Mouse (Mus musculus) Muller cell, postnatal 12 days (primary cell): ENCODE measurements around the gene Col8a1.
A peak's percentile ranks its signal among the peaks of the same experiment; 100 is the strongest.

ENCODE experiments used
- DNase-seq: peaks from one replicate; pipeline ENCODE4 v3.0.0-alpha.2; 2015; ENCODE audit errors: inconsistent ontology term

Col8a1 gene

DNA sequence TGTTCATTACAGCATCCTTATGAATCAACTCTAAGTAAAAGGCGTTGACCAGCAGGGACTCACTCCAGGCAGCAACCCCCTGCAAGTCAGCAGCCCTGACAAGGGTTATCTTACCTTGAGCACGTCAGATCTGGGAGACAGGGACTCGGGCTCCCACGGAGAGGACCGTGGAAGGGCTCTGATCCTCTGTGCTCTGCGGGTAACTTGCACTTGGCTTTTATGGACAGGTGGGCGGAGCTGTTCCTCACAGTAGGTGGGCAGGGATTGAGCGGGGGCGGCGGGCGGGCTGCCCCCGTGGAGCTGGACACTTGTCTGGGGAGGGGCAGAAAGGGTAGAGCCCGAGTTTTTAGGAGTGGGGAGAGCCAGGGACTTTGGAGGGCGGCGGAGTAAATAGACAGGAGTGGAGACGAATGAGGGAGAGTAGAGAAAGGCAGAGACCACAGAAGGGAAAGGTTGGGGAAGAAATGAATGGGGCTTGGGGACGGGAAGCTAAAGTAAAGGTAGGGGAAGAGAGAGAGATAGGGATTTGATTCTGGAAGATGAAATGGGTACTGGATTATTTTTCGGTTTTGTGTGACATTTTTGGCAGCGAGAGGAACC, at the start of gene Col8a1:
Col8a1 (minus strand) TSS at position 212 of the 600 bp plus-strand sequence.
- DNase-seq = peak; percentile 83

GRCm38 (mm10) chr16:57801886-57802285, 47.3 kb upstream of the Col8a1 start:
- peak; percentile 61 for DNase-seq

DNA sequence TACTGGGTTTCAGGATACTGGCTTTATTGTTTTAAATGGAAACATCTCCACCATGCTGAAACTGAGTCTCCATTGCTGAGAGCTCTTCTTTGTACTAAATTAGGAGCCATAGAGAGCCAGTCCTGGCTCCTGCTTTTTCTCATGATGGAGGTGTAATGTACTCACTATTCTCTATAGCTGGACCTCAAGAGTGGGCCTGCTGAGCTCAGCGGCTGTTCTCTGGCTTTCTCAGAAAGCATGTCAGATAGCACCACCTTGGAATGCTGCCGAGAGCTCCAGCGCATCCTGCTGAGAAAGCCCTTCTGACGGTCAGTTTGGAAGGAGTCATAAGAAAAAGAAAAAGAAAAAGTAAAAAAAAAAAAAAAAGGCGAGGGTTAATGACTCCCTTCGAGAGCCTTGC, 41.8 kb upstream of the Col8a1 start:
- DNase-seq = peak; percentile 16

- no peak for DNase-seq
Observed at GRCm38 (mm10) chr16:57779011-57779410, 24.5 kb upstream of the Col8a1 start.

- no peak for DNase-seq
Observed at GRCm38 (mm10) chr16:57765615-57766014, 11.1 kb upstream of the Col8a1 start.

- DNase-seq = no peak
Observed at GRCm38 (mm10) chr16:57759862-57760261, 5.3 kb upstream of the Col8a1 start.

GRCm38 (mm10) chr16:57755708-57756107, 1.2 kb upstream of the Col8a1 start:
- DNase-seq = no peak

GRCm38 (mm10) chr16:57755241-57755640, 704 bp upstream of the Col8a1 start:
- DNase-seq = peak; percentile 71

- no peak for DNase-seq
Observed at GRCm38 (mm10) chr16:57753539-57754280, 827 bp downstream of the Col8a1 start.

DNA sequence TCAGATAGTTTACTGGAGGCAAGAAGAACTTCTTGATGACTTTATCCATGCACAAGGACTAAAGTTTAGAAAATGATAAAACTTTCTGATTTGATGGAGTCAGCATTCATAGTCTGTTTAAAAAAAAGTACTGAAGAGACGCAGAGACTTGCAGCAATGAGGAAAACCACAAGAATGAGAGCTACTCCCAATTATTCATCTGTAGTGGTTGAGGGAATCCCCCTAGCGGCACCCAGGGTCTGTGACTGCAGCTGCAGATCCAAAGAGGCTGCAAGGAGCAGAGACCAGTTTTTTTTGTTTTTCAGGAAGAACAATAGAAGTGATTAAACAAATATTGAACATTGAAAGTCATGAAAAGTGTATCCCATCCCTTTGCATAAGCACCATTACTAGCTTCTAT, 4.0 kb downstream of the Col8a1 start:
- DNase-seq = peak; percentile 89

DNA sequence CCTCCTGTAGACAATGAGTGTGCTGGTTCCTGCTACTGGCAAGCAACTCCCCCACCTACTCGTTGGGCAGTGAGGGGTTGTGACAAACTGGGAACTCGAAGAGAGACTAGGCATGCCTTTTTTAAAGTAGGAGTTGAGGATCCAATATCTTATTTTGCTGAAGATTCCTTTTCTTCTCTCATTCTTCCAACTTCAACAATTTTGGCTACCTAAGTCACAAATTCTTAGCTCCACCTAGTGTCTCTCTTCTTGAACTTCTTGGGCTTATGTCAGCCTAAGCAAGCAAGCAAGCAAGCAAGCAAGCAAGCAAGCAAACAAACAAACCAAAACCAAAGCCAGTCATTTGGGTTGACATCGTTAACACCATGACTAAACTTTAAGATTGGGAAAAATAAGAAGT, 6.4 kb downstream of the Col8a1 start:
- DNase-seq = no peak

GRCm38 (mm10) chr16:57747357-57748056, 7.0 kb downstream of the Col8a1 start:
- no peak for DNase-seq

- peak; percentile 37 for DNase-seq
Observed at GRCm38 (mm10) chr16:57740169-57740568, 14.4 kb downstream of the Col8a1 start.

GRCm38 (mm10) chr16:57734942-57735341, 19.6 kb downstream of the Col8a1 start:
- DNase-seq = no peak

GRCm38 (mm10) chr16:57733545-57733944, 21.0 kb downstream of the Col8a1 start:
- no peak for DNase-seq

GRCm38 (mm10) chr16:57733139-57733538, 21.4 kb downstream of the Col8a1 start:
- no peak for DNase-seq

DNA sequence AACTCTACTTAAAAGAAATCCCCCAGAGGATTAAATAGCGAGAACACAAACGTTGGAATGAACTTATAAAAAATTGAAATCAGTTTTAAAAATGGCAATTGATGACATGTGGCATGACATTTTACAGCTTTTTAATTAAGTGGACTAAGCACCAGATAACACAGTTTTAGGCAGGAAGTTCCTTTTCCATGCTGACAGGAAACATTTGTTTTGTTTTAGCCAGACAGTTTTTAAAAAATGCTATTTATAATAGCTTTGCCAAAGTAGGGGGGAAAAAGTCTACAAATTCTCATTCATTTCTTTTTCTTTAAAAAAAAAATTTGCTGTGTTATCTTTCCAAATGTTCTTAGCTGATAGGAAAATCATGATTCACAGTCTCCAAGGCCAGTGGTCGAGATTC, 29.6 kb downstream of the Col8a1 start:
- no peak for DNase-seq

- no peak for DNase-seq
Observed at GRCm38 (mm10) chr16:57718982-57719381, 35.6 kb downstream of the Col8a1 start.

DNA sequence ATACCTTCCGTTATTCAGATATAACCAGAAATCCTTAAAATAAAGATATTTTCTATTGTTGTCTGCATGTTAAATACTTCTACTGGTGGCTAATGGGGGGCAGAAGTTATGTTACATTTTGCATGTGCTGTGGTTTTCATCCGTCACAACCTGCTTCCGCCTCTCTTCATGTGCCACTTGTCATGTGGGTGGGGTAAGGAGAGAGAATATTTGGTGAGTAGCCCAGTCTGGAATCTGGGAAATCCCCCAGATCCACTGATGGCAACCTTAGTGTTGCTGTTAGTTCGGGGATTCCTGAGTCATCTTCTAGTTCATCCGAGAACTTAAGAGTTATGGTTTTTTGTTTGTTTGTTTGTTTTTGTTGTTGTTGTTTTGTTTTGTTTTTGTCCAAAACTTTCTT, 55.8 kb downstream of the Col8a1 start:
- DNase-seq = peak; percentile 38

DNA sequence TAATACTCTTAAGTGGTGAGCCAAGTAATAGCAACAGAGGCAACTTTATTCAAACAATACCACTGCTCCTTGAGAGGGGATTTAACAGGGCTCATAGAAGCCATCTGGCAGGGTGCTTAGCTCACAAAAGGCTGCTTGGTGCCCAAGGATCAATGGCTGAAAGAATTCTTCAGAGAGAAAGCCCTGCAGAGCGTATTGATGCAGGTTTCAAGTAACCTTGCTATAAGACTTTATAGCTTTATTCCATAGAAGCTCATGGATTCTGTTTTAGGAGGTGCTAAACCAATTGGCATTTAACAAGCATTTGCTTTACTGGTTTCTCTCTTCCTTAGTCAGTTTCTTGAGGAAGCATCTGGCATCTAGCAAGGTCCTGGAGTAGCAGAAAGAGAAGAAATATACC, 59.8 kb downstream of the Col8a1 start:
- DNase-seq = no peak

DNA sequence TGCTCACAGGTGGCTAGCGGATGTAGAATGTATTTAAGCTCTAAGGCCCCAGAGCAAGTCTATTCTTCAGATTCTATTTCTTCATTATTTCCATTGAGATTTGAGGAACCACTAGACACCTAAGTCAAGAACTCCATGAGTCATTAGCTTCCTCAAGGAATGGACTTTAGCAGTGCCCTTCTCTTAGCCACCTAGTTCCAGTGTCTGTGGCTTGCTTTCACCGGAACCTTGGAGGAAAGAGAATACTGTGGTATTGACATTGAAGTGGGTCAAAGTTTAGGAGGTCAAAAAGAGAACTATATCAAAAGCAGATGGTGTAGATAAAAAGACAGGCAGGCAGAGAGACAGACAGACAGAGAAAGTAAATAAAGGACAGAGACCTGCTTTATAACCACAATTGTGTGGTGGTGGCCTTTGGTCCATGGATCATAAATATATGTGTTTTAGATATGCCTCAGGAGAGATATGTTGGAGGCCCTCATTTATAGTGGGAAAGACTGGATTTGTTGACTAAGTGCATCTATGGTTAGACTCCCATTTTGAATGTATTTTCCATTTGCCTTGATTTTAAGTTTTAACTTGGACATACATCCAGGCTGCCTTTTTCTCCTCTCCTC, 60.5 kb downstream of the Col8a1 start:
- no peak for DNase-seq

- no peak for DNase-seq
Observed at GRCm38 (mm10) chr16:57685790-57686399, 68.6 kb downstream of the Col8a1 start.
